Mouse (Mus musculus) liver, postnatal 0 days (tissue): ENCODE data around the gene Ctsh. TPM values are rescaled to one million over a fixed set of nuclear protein-coding genes. Genes with fewer than 3 reads are reported as not detected.
"Not testable (repeated sequence)": the region's sequence is repeated elsewhere in the genome, so short reads cannot be mapped to it uniquely, and the experiment has no call there.

ENCODE experiments used
- ATAC-seq: fragments of 200-750 bp; cut with Nextera tagmentation; 2 replicates; pipeline ENCODE4 v1.8.0; 2017; ENCODE audit warnings: mild to moderate bottlenecking, moderate library complexity
- DNase-seq: peaks from one replicate; pipeline ENCODE4 v3.0.0-alpha.2; 2016
- H3K27ac ChIP-seq: fragments of 300-500 bp; sonication (generic); 2 replicates; pipeline ENCODE4 v1.5.1; 2014; ENCODE audit warnings: antibody characterized with exemption, moderate library complexity, mild to moderate bottlenecking, low read depth
- H3K27me3 ChIP-seq: fragments of 300-500 bp; sonication (generic); 2 replicates; pipeline ENCODE4 v1.6.1; 2014; ENCODE audit warnings: low read length, control low read depth, mixed read lengths; ENCODE audit not compliant: insufficient read depth
- H3K36me3 ChIP-seq: fragments of 300-500 bp; sonication (generic); replicated peaks from 2 replicates; pipeline ENCODE4 v1.6.1; 2014; ENCODE audit warnings: mild to moderate bottlenecking, control low read depth, low read length, moderate library complexity, mixed read lengths; ENCODE audit not compliant: insufficient read depth
- H3K4me1 ChIP-seq: fragments of 300-500 bp; sonication (generic); 2 replicates; pipeline ENCODE4 v1.6.1; 2014; ENCODE audit warnings: antibody characterized with exemption, mild to moderate bottlenecking, control low read depth; ENCODE audit not compliant: insufficient read depth
- H3K4me2 ChIP-seq: fragments of 300-500 bp; sonication (generic); 2 replicates; pipeline ENCODE4 v1.6.1; 2014; ENCODE audit warnings: low read depth, mild to moderate bottlenecking, low read length, moderate library complexity, mixed read lengths
- H3K4me3 ChIP-seq: fragments of 300-500 bp; sonication (generic); 2 replicates; pipeline ENCODE4 v1.5.1; 2014; ENCODE audit warnings: low read depth, low read length
- H3K9ac ChIP-seq: fragments of 300-500 bp; sonication (generic); replicated peaks from 2 replicates; pipeline ENCODE4 v1.6.1; 2014; ENCODE audit warnings: mild to moderate bottlenecking, moderate library complexity
- H3K9me3 ChIP-seq: fragments of 300-500 bp; sonication (generic); 2 replicates; pipeline ENCODE4 v1.6.1; 2016; ENCODE audit warnings: mild to moderate bottlenecking, control low read depth, low read length, mixed read lengths
- CTCF ChIP-seq: sonication (generic); IDR thresholded peaks from 2 replicates; pipeline ENCODE4 v1.5.1; 2016; ENCODE audit warnings: antibody characterized with exemption, low read depth
- EP300 ChIP-seq: IDR thresholded peaks from 2 replicates; pipeline ENCODE4 v1.6.1; 2016; ENCODE audit warnings: antibody characterized with exemption, low read depth, mild to moderate bottlenecking
- WGBS: fragments of 180-500 bp; shearing (Covaris S2); extraction: QIAGEN DNeasy Blood & Tissue Kit; methylation state at CpG from one replicate; pipeline ENCODE4 v1.1.7; 2014; ENCODE audit not compliant: insufficient replicate concordance; 5-methylcytosine and 5-hydroxymethylcytosine counted together
- polyA plus RNA-seq: library from polyadenylated mRNA; unstranded; fragments of >200 nt; fragmentation: Nextera tagmentation; extraction: Ambion mirVana; gene quantifications from 2 replicates; pipeline ENCODE4 v1.2.1, GENCODE M21; 2015

The Ctsh gene
- polyA plus RNA-seq, 1 experiment from 2014 or later: 328 TPM

DNA sequence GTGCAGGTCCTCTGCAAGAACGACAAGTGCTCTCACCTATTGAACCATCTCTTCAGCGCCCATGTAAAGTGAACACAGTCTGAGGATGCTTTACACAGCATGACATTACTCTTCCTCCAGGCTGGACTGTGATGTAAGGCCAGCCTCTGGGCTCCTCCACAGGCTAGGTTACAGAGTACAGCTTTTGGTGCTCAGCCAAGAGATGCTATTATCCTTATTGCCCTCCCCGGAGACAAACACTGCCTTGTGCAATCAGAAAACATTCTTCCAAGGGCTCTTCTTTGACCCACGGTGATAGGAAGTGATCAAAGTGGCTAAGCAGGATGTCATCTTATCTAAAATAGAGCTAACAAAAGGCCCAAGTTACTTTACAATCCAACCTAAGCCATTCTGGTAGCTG is 15.4 kb upstream of the Ctsh start:
- Histone ChIP-seq H3K9me3 (no peaks in the 10 kb centered on the region), H3K27ac (no peak overlapping the region), H3K4me3 (no peak overlapping the region), H3K4me2 (no peak overlapping the region), H3K27me3 (no peaks in the 10 kb centered on the region), H3K4me1 (no peaks in the 10 kb centered on the region), H3K36me3 (no peaks in the 10 kb centered on the region), H3K9ac (no peak overlapping the region)
- no peak for TF ChIP-seq EP300
- no peak for DNase-seq
- no peak for ATAC-seq
- 56% methylated on average over 4 of the region's 4 CpGs for WGBS

DNA sequence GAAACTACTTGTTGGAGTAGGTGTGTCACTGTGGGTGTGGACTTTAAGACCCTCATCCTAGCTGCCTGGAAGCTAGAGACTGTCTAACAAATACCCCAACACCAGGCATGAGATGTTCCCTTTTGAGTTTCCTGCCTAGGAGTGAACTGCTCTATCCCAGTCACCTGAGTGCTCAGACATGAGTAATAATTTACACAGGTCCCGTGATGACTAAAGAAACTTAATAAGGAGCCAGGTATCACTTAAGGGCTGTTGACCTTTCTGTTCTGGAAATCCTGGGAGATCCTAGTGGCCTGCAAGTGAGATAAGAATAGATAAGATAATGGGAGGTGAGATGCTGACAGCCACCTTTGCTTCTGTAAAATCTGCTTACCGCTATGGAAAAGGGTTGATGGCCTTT is 13.0 kb upstream of the Ctsh start:
- no peak overlapping the region for H3K27ac ChIP-seq
- DNase-seq (no peak), ATAC-seq (no peak)
- H3K4me3 ChIP-seq: no peak overlapping the region
- WGBS: 70% methylated on average over 2 of the region's 2 CpGs
- TF ChIP-seq CTCF (no peak), EP300 (no peak)
- no peaks in the 10 kb centered on the region for H3K36me3 ChIP-seq
- H3K27me3 ChIP-seq: no peaks in the 10 kb centered on the region
- no peaks in the 10 kb centered on the region for H3K4me1 ChIP-seq
- no peak overlapping the region for H3K4me2 ChIP-seq
- no peaks in the 10 kb centered on the region for H3K9me3 ChIP-seq
- no peak overlapping the region for H3K9ac ChIP-seq

DNA sequence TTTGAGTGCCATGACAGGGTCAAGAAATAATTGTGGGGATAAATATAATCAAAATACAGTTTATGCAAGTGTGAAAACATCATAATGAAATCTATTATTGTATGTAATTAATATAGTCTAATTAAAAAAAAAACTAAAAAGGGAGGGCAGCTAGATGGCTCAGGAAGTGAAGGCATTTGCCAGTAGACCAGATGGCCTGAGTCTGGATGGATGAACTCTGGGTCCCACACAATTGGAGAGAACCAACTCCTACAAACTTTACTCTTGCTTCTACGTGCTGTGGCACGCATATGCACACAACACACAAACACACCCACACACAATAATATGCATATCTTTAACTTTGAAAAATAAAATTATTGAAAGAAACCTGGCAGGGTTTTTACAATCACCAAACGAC is 12.4 kb upstream of the Ctsh start:
- no peaks in the 10 kb centered on the region for H3K4me1 ChIP-seq
- H3K36me3 ChIP-seq: no peaks in the 10 kb centered on the region
- H3K27me3 ChIP-seq: no peaks in the 10 kb centered on the region
- H3K4me2 ChIP-seq: no peak overlapping the region
- ATAC-seq (no peak), DNase-seq (no peak)
- 85% methylated on average over 3 of the region's 3 CpGs for WGBS
- no peak overlapping the region for H3K27ac ChIP-seq
- no peaks in the 10 kb centered on the region for H3K9me3 ChIP-seq
- TF ChIP-seq EP300 (no peak), CTCF (no peak)
- no peak overlapping the region for H3K4me3 ChIP-seq
- H3K9ac ChIP-seq: no peak overlapping the region

DNA sequence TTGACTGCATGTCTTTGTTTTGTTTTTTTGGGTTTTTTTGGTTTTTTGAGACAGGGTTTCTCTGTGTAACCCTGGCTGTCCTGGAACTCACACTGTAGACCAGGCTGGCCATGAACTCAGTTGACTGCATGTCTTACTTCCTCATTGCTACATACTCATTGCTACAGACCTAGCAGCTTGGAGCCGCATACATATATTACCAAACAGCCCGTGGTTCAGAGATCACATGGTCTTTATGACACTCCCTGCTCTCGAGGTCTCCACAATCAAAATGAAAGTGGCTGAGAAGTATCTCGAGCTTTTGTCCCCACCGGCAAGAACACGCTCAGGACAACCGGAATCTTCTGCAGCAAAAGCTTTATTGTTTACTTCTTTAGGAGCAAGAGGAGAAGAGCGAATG is 11.0 kb upstream of the Ctsh start:
- WGBS: 68% methylated on average over 8 of the region's 8 CpGs
- peak; percentile 83 for ATAC-seq
- not testable (repeated sequence) for H3K4me3 ChIP-seq, H3K9ac ChIP-seq, DNase-seq, H3K27me3 ChIP-seq, H3K27ac ChIP-seq, H3K9me3 ChIP-seq, H3K36me3 ChIP-seq, H3K4me1 ChIP-seq, H3K4me2 ChIP-seq

DNA sequence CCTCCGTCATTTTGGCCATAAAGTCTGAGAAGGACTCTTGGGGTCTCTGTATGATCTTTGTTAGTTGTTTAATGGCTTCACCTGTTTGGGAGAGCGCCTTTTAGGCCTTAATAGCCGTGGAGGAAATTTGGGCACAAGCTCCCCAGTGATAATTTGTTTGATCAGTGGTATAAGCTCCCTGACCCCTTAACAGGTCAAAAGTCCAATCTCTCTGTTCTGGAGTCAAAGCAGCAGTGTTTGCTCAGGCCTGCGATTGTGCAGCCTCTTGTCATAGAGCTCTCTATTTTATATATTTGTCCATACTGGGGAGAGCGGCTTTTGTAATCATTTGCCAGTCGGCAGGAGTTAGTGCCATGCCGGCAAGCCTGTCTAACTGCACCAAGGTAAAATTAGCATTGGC is 8.8 kb upstream of the Ctsh start:
- Histone ChIP-seq H3K27me3 (no peaks in the 10 kb centered on the region), H3K4me1 (no peaks in the 10 kb centered on the region), H3K27ac (no peak overlapping the region), H3K9me3 (no peaks in the 10 kb centered on the region), H3K9ac (no peak overlapping the region), H3K36me3 (no peaks in the 10 kb centered on the region), H3K4me2 (no peak overlapping the region), H3K4me3 (no peak overlapping the region)
- no peak for TF ChIP-seq EP300
- no peak for TF ChIP-seq CTCF
- ATAC-seq: peak; percentile 47
- WGBS: 71% methylated on average over 7 of the region's 7 CpGs
- no peak for DNase-seq

DNA sequence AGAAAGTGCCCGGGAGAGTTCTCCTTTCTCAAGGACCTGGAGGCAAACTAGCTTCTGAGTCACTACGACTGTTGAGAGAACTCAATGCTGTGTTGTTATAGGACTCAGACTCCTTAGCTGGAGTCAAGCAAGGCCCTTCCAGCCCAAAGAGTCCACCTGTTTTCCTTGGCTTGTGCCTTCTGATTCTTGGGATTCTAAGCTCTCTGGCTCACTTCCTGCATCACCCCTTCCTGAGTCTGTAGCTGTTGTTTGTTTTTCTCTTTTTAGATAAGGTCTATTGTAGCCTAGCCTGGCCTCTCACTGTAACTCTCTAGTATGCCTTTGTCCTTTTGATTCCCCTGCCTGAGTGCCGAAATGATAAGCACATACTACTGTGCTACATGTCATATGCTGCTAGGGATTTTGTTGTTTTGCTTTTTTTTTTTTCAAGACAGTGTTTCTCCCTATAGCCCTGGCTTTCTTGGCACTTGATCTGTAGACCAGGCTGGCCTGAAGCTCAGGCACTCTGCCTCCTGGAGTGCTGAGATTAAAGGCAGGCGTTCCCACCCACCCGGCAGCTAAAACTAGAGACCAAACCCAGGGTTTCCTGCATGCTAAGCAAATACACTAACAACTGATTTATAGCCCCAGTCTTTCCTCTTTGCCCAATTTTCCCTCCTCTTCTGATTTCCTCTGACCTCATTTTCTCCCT is 5.9 kb upstream of the Ctsh start:
- WGBS: 34% methylated on average over 5 of the region's 5 CpGs
- ATAC-seq (no peak), DNase-seq (no peak)
- Histone ChIP-seq H3K4me2 (no peak overlapping the region), H3K36me3 (no peaks in the 10 kb centered on the region), H3K9me3 (no peaks in the 10 kb centered on the region), H3K9ac (no peak overlapping the region), H3K4me3 (no peak overlapping the region), H3K4me1 (no peaks in the 10 kb centered on the region), H3K27ac (no peak overlapping the region), H3K27me3 (no peaks in the 10 kb centered on the region)
- TF ChIP-seq EP300 (no peak), CTCF (no peak)
